Mouse (Mus musculus) bone marrow, adult 2 months (tissue): Measurements from ENCODE around the gene Ccdc158. TPM values are rescaled to one million over a fixed set of nuclear protein-coding genes. Genes with fewer than 3 reads are reported as not detected.

Source experiments
- H3K27ac ChIP-seq: fragments of 200-500 bp; 2 replicates; pipeline ENCODE4 v1.5.1; 2012; ENCODE audit warnings: low read depth, mild to moderate bottlenecking, control low read depth, inconsistent platforms, low read length; ENCODE audit not compliant: control insufficient read depth, poor library complexity, insufficient read depth
- H3K4me1 ChIP-seq: fragments of 200-500 bp; 2 replicates; pipeline ENCODE4 v1.6.1; 2011; ENCODE audit warnings: low read length; ENCODE audit not compliant: control insufficient read depth, insufficient read depth
- H3K4me3 ChIP-seq: fragments of 200-500 bp; replicated peaks from 2 replicates; pipeline ENCODE3; 2011; ENCODE audit warnings: mild to moderate bottlenecking, low read depth, low read length, control low read depth; ENCODE audit not compliant: control insufficient read depth
- CTCF ChIP-seq: fragments of 200-500 bp; IDR thresholded peaks from 2 replicates; pipeline ENCODE4 v1.5.1; 2011; ENCODE audit warnings: low read length, control low read depth; ENCODE audit not compliant: control insufficient read depth, insufficient read depth
- POLR2A ChIP-seq: fragments of 200-500 bp; IDR thresholded peaks from 2 replicates; pipeline ENCODE4 v1.6.1; 2011; ENCODE audit warnings: low read depth, mild to moderate bottlenecking, control low read depth, low read length, borderline replicate concordance; ENCODE audit not compliant: control insufficient read depth
- WGBS: fragments of 180-500 bp; shearing (Covaris S2); methylation state at CpG from one replicate; pipeline ENCODE4 v1.1.7; 2018; 5-methylcytosine and 5-hydroxymethylcytosine counted together
- polyA plus RNA-seq: library from polyadenylated mRNA; stranded (reverse); fragments of >200 nt; gene quantifications from 2 replicates; pipeline ENCODE4 v1.2.4, GENCODE M21; 2011; ENCODE audit warnings: low replicate concordance; ENCODE audit not compliant: missing spikeins, insufficient read depth, insufficient read length

Ccdc158 gene
- polyA plus RNA-seq, 1 experiment, result not detected

DNA sequence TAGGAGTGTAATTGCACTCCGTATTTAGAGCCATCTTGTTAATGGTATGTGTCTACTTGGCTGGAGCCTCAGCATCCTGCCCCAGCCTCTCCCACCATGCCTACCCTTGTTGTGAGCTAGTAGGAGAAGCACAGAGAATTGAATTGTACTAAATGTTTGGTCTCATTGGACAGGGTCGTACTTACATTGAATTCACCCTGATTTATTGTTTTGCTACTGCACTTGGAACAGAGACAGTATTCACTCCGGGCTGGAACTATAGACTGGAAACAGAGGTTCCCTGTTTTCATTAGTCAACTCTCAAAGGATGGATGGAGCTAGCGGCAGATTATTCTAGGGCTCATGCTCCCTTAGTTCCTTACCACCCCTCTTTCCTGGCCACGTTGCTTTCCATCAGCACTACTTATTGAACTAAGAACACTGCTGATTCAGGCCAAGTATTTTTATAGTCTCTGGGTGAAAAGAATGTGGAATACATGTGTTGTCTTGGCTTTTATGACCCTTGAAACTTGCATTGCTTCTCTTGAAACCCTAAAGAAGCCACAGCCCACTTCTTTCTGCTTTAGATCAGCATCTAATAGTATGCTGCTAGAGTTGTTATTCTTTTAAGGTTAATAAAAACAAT, 36.7 kb upstream of the Ccdc158 start:
- Histone ChIP-seq H3K27ac (no peak overlapping the region), H3K4me1 (no peaks in the 10 kb centered on the region; the same call in 1 of the 2 replicates), H3K4me3 (no peak overlapping the region)
- no peak for TF ChIP-seq CTCF
- TF ChIP-seq POLR2A, result no peak
- 73% methylated on average over 5 of the region's 5 CpGs for WGBS

- Histone ChIP-seq H3K4me1 (no peaks in the 10 kb centered on the region; the same call in 1 of the 2 replicates), H3K4me3 (no peak overlapping the region), H3K27ac (no peak overlapping the region)
- 85% methylated on average over 8 of the region's 8 CpGs for WGBS
- TF ChIP-seq CTCF, result no peak
- TF ChIP-seq POLR2A, result no peak
Measured at GRCm38 (mm10) chr5:92710779-92711178, 35.7 kb upstream of the Ccdc158 start.

GRCm38 (mm10) chr5:92707921-92708491, 32.9 kb upstream of the Ccdc158 start:
- Histone ChIP-seq H3K4me1 (no peaks in the 10 kb centered on the region; the same call in 1 of the 2 replicates), H3K4me3 (no peak overlapping the region), H3K27ac (no peak overlapping the region)
- TF ChIP-seq POLR2A (no peak), CTCF (no peak)
- WGBS, result 30% methylated on average over 7 of the region's 7 CpGs

DNA sequence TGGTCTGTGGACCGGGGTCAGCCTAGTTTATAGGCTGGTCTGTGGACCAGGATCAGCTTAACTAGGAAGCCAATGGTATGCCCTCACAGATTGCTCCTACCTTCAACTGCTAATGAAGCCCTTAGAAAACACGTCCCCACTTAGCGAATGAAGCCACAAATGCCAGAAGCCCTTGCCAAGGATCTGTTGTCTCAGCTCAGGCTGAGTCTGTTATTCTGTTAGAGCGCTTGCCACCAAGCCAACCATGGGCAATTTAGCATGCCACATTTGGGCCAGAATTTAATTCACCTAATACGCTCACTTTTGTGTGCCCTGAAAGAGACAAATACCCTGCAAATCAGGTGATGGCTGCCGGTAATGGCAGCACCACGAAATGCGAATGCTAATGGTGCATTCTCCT, 28.6 kb upstream of the Ccdc158 start:
- Histone ChIP-seq H3K4me1 (no peaks in the 10 kb centered on the region; the same call in 1 of the 2 replicates), H3K4me3 (no peak overlapping the region), H3K27ac (no peak overlapping the region)
- TF ChIP-seq CTCF (no peak), POLR2A (no peak)
- WGBS, result 84% methylated on average over 8 of the region's 8 CpGs

DNA sequence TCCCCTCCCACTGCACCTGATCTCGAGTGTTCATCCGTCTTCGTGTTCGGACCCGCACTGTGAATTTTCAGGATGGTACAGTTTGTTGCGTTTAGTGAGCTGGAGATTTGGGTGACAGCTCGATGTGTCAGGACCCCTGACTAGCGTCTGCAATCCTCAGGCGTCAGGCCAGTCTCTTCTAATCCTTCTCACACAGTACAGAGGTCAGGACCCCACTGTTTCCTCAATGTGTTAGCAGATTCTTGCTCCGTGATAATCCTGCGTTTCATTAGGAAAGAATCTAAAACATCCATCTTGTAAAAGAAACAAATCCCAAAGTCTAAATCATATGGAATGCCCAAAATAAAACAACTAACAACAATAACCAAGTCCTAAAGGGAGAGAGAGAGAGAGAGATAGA, 26.7 kb upstream of the Ccdc158 start:
- no peaks in the 10 kb centered on the region; the same call in 1 of the 2 replicates for H3K4me1 ChIP-seq
- H3K27ac ChIP-seq, result no peak overlapping the region
- 76% methylated on average over 11 of the region's 11 CpGs for WGBS
- no peak overlapping the region for H3K4me3 ChIP-seq
- no peak for TF ChIP-seq CTCF
- TF ChIP-seq POLR2A, result no peak

DNA sequence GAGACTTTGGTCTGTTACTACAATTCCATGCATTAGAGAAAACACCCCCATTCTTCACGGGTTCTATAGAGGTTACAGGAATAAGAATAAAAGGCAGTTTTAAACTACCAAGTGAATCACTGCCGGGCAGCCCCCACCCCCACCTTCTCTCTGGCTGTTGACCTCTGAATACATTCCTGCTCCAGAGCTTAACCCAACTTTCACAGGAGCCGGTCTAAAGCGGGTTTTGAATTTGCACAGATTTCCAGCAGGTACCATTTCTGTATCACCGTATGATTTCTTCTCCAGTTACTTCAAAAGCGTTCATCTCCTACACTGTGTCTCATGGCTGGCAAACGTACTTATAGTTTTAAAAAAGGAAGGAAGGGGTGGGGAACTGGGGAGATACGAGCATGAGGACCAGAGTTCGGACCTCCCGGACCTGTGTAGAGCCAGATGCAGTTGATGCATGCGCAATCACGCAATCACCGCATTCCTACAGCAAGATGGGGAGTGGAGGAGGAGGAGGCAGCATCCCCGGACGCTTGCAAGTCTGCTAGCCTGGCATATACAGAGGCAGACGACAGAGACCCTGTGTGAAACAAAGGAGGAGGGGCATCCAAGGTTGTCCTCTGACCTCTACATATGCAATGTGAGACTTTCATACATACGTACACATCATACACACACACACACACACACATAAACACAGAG, 23.9 kb upstream of the Ccdc158 start:
- 35% methylated on average over 17 of the region's 17 CpGs for WGBS
- Histone ChIP-seq H3K27ac (no peak overlapping the region), H3K4me3 (no peak overlapping the region), H3K4me1 (no peaks in the 10 kb centered on the region; the same call in 1 of the 2 replicates)
- TF ChIP-seq CTCF (no peak), POLR2A (no peak)

DNA sequence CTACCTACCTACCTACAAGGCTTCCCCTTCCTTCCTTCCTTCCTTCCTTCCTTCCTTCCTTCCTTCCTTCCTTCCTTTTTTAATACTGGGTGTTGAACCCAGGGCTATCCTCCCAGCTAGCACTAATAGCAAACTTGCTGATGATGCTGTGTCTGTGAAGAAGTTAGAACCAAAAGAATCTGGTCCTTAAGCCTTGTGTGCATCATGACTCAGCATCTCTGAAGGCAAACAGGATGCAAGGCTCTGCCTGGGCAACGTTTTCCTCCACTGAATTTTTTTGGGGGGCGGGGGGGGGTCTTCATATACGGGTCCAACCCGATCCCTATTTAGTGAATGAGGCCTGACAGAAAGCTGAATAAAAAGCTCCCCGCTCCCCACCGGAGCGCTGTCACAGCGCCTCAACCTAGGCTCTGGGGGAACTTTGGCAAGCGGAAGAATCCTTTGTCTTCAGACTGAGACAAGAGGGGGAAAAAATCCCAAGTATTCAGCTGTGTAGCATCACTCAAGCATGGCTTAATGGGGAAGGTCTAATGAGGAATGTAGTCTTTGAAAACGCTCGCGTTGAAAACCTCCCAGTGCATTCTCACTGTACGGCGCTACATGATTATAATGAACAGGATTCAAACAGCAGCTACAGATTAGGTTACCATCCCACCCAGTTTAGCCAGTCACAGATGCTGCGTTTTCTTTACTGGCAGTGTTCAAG, 23.2 kb upstream of the Ccdc158 start:
- TF ChIP-seq CTCF, result no peak
- TF ChIP-seq POLR2A, result no peak
- WGBS, result 21% methylated on average over 15 of the region's 15 CpGs
- Histone ChIP-seq H3K4me1 (no peaks in the 10 kb centered on the region; the same call in 1 of the 2 replicates), H3K27ac (no peak overlapping the region), H3K4me3 (no peak overlapping the region)
